ENCODE assay signal across 8 mouse cellular contexts in genomic region chr3:90525421-90525820, GRCm38 (mm10). TPM values are rescaled to one million over a fixed set of nuclear protein-coding genes. Genes with fewer than 3 reads are reported as not detected.
DNase-seq lines count a peak whose midpoint lies in the region; ATAC-seq and TF ChIP-seq lines count a peak whose summit lies in the region.
"Had no signal": no experiment of that assay in that cellular context is flagged by ENCODE, and none has a peak within 500 bp of the region (broad histone marks: within the 10 kb centered on the region; RNA-seq: fewer than 3 reads in every experiment).

No protein-coding gene starts in this region.

- TF ChIP-seq CTCF in bone marrow, adult 2 months (IDR thresholded peaks at IDR 0.05; ENCODE audit: control insufficient read depth, insufficient read depth, low read length) = peak; percentile 40; the same call in 1 of the 2 replicates

- ATAC-seq in hematopoietic stem cell, adult 5-6 weeks (replicated peaks in 1 of 2; ENCODE audit: insufficient read depth in 1 of 2, low FRiP score in 2 of 2, low TSS enrichment in 1 of 2, low read depth in 1 of 2, poor library complexity in 2 of 2, severe bottlenecking in 2 of 2) = peak; percentile 89 to 90

- no peak overlapping the region for H3K4me3 ChIP-seq in bone marrow, adult 2 months (replicated peaks; ENCODE audit: control insufficient read depth, low read depth, low read length)

- peak; percentile 67 for DNase-seq in layer of hippocampus, adult 11-12 months (ENCODE audit: low spot score)
- no peak for DNase-seq in layer of hippocampus, postnatal 25 days (ENCODE audit: extremely low spot score in 1 of 2, low spot score in 1 of 2)
- DNase-seq in ES-CJ7 (ENCODE audit: low read depth, low spot score) = peak; percentile 93
- peak; percentile 53 to 77 for DNase-seq in lung, adult 18-20 months
- no peak for DNase-seq in urinary bladder, adult 18-20 months (ENCODE audit: low spot score in 2 of 2)

- H3K27ac ChIP-seq in bone marrow, adult 2 months (ENCODE audit: control insufficient read depth, insufficient read depth, low read depth, low read length, poor library complexity) = no peak overlapping the region

- no peaks in the 10 kb centered on the region; the same call in 1 of the 2 replicates for H3K4me1 ChIP-seq in bone marrow, adult 2 months (ENCODE audit: control insufficient read depth, insufficient read depth, low read length)

- WGBS in bone marrow, adult 2 months = 66% methylated on average over 4 of the region's 4 CpGs

- no peak for TF ChIP-seq POLR2A in bone marrow, adult 2 months (IDR thresholded peaks at IDR 0.05; ENCODE audit: borderline replicate concordance, control insufficient read depth, low read depth, low read length)

RNA-seq across cellular contexts. Expression of gene S100a14, which starts 1.2 kb away (rescaled TPM):
- total RNA-seq in layer of hippocampus, postnatal 25 days (2021) = under 1 TPM; 0.39 to 0.42 TPM
- not detected in 2 replicates for polyA plus RNA-seq in bone marrow, adult 2 months (2011; ENCODE audit: insufficient read depth, insufficient read length, low replicate concordance, missing spikeins)
- total RNA-seq in hematopoietic stem cell, adult 5-6 weeks (2017) = not detected in 2 replicates
- polyA plus RNA-seq: neural tube, embryonic 14.5 days had no signal

RNA-seq across cellular contexts. Expression of gene S100a13, which starts 11.2 kb away (rescaled TPM):
- 10 to 100 TPM; 22.6 to 27.6 TPM for total RNA-seq in layer of hippocampus, postnatal 25 days (2021)
- polyA plus RNA-seq in bone marrow, adult 2 months (2011; ENCODE audit: insufficient read depth, insufficient read length, low replicate concordance, missing spikeins) = 60.0 and 93.3 TPM in 2 replicates
- total RNA-seq in hematopoietic stem cell, adult 5-6 weeks (2017) = 109 and 112 TPM in 2 replicates

RNA-seq across cellular contexts. Expression of gene S100a1, which starts 11.2 kb away (rescaled TPM):
- 100 to 1,000 TPM in 1 of 2 experiments, 10 to 100 TPM in 1; 92.6 to 106 TPM for total RNA-seq in layer of hippocampus, postnatal 25 days (2021)
- 33.5 and 34.4 TPM in 2 replicates for polyA plus RNA-seq in bone marrow, adult 2 months (2011; ENCODE audit: insufficient read depth, insufficient read length, low replicate concordance, missing spikeins)
- total RNA-seq in hematopoietic stem cell, adult 5-6 weeks (2017) = 79.8 and 83.0 TPM in 2 replicates

RNA-seq across cellular contexts. Expression of gene S100a16, which starts 11.6 kb away (rescaled TPM):
- 100 to 1,000 TPM; 101 to 107 TPM for total RNA-seq in layer of hippocampus, postnatal 25 days (2021)
- 10.9 and 17.1 TPM in 2 replicates for polyA plus RNA-seq in bone marrow, adult 2 months (2011; ENCODE audit: insufficient read depth, insufficient read length, low replicate concordance, missing spikeins)
- not detected in 2 replicates for total RNA-seq in hematopoietic stem cell, adult 5-6 weeks (2017)

RNA-seq across cellular contexts. Expression of gene Chtop, which starts 16.1 kb away (rescaled TPM):
- total RNA-seq in layer of hippocampus, postnatal 25 days (2021) = 100 to 1,000 TPM; 159 to 166 TPM
- polyA plus RNA-seq in bone marrow, adult 2 months (2011; ENCODE audit: insufficient read depth, insufficient read length, low replicate concordance, missing spikeins) = 74.1 and 92.0 TPM in 2 replicates
- total RNA-seq in hematopoietic stem cell, adult 5-6 weeks (2017) = 109 and 142 TPM in 2 replicates

Comparison
In these comparisons a context has a peak if more than half of its experiments do, and no peak if none do; other contexts are left out.
1. DNase-seq: peak in layer of hippocampus, adult 11-12 months (single experiment), ES-CJ7 (single experiment) and lung, adult 18-20 months (2 of 2); none in layer of hippocampus, postnatal 25 days (0 of 2) and urinary bladder, adult 18-20 months (0 of 2).